Mouse (Mus musculus) layer of hippocampus, adult 11-12 months (tissue): ENCODE measurements at regions not wholly inside any gene's neighbourhood (a gene's known extent, or its start where the extent isn't known, plus 50 kb on each side); places are given as distances from the start of the nearest gene placed in this dataset.

Experiments
- DNase-seq: peaks from one replicate; pipeline ENCODE4 v3.0.0; 2022; ENCODE audit warnings: low spot score

DNA sequence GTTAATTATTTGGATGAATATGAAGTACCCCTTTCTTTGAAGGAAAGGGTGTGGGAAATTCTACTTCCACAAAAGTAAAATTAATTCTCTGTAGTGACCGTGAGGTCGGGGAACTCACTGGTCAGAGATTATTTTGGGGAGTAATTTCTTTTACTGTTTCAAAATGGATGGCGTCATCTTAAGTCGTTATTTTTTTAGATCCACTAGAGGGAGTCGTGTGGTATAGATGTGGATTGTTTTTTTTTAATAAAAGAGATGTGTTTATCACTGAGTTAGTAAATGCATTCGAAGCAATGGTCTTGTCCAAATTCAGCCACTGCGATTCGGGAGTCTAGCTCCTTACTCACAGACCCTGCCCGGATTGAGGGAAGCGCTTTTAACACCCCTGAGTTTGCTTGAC lies 100.8 kb upstream of the Lsm14a start:
- DNase-seq, result no peak

DNA sequence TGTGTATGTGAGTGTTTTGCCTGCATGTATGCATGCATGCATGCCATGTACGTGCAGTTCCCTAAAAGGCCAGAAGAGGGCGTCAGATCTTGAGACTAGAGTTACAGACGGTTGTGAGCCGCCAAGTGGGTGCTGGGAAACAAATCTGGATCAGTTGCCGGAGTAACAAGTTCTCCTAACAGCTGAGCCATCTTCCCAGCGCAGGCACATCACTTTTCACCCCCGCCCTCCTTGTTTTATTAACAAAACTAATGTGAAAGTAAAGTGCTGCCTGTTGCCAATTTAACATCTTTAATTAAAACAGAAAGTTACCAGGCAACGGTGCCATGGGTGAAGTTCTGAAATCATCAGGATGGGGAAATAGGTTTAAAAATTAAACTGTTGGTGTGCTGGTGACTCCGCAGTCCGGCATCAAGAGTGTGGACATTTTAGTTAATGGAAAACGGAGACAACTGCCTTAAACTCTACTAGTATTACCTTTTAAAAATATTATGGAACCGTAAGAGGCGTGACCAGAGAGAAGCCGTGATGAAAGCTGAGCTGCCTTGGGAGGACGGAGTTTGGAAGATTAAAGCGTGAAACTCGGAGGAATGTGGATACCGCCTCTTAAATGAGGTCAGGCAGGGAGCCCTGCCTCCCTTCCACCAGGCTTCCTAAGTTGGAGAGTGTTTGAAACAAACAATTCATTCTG lies 91.9 kb upstream of the Lsm14a start:
- DNase-seq, result no peak

DNA sequence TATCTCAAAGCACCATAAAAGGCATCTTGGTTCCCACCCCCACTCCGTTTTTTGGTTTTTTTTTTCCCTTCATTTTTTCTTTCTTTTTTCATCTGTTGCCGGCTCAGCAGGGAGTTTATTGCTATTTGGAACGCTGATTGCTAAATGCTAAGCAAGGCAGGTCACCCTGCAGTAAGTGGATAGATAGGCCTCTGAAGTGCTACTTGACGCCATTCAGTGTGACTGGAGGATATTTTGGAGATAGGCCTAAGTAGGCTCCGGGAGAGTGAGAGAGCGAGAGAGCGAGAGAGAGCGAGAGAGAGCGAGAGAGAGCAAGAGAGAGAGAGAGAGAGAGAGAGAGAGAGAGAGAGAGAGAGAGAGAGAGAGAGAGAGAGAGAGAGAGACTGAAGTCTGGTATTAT lies 90.3 kb upstream of the Lsm14a start:
- no peak for DNase-seq

- DNase-seq, result no peak
Observed at GRCm38 (mm10) chr7:34480771-34481170, 87.7 kb upstream of the Lsm14a start.

DNA sequence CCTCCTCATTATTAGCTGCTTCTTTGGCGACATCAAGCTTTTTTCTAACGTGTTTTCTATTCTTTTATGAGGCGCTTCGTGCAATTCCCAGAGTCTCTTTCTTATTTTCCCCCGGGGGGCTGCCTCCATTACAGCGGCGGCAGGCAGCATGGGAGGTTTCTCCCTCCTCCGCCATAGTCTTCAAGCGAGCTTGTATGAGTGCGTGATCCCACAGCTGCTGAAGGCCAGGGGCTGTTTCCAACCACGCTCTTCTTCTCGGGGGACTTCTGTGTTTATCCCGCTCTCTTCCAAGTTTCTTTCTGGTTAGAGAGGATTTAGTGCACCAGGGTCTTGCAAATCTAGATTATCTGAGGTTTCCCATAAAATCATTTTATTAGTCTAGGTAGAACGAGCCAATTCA lies 77.9 kb upstream of the Lsm14a start:
- DNase-seq, result no peak

- DNase-seq, result peak; percentile 4
Observed at GRCm38 (mm10) chr7:34462069-34462468, 69.0 kb upstream of the Lsm14a start.

DNA sequence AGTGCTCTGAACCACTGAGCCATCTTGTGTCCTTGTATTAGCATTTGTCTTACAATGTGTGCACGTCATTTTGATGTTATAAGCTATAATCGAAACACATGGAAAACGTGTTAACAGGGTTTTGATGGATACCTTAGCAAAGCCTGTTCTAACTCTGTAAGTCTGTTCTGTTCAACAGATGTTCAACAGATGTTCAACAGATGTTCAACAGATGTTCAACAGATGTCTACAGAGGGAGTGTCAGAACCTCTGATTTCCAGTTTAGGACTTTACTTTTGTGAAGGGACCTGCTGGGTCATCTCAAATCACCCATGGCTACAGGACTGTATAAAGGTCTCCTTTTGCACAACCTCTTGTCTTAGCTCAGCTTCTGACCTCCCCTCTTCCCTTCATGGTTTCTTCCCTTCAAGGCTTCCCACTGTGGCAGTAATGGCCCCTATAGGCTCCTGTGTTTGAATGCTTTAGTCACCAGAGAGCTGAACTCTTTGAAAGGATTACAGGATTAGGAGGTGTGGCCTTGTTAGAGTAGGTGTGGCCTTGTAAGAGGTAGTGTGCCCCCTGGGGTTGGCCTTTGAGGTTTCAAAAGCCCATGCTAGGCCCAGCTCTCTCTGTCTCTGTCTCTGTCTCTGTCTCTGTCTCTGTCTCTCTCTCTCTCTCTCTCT lies 66.8 kb upstream of the Lsm14a start:
- DNase-seq, result no peak

- DNase-seq, result no peak
Observed at GRCm38 (mm10) chr7:34458851-34459250, 65.7 kb upstream of the Lsm14a start.

DNA sequence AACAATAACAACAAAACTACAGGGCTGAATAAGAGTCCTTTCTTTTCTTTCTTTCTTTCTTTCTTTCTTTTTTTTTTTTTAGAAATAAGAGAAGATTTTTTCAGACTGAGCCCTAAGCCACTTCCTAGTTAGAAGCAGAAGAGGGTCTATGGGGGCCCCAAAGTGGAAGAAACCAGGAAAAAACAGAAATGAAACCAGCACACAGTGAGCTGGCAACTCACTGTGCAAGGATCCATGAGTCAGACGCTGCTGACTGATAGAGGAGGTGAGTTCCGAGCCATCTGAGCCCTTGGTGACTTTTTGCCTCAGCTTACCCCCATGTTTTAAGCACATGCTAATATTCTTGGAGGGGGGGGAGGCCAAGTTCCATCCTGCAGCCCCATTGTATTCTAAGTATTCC lies 55.2 kb upstream of the Lsm14a start:
- DNase-seq, result peak; percentile 3

DNA sequence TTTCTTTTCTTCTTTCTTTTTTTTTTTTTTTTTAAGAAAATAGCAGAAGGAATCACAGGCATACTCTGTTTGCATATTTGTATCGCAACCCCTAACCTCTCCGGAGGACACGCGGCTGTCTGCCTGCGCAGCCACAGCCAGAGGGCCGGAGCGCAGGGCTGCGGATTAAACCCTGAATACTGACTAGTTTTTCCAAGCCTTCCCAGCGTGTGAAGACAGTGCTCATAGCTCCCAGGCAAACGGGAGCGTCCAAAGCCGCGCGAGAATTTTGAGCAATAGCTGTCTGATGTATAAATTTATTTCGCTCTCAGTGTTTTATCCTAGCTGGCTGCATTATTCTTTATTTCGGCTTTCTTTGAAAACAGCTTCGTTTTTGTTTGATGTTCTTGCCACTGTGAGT lies 51.1 kb upstream of the Lsm14a start:
- no peak for DNase-seq
